Mouse (Mus musculus) cortical plate, adult 2 months (tissue): ENCODE data around the gene Npas3.

Experiments used
- CTCF ChIP-seq: fragments of 200-500 bp; IDR thresholded peaks from 2 replicates; pipeline ENCODE4 v1.5.1; 2011; ENCODE audit warnings: mild to moderate bottlenecking, control low read depth, low read length; ENCODE audit not compliant: insufficient read depth; ENCODE audit errors: extremely low read depth
- POLR2A ChIP-seq: fragments of 200-500 bp; IDR thresholded peaks from 2 replicates; pipeline ENCODE4 v1.6.1; 2011; ENCODE audit warnings: mild to moderate bottlenecking, low read length, control low read depth; ENCODE audit not compliant: insufficient read depth; ENCODE audit errors: extremely low read depth

GRCm38 (mm10) chr12:54074012-54074411 is 825.5 kb downstream of the Npas3 start:
- TF ChIP-seq CTCF (no peak), POLR2A (no peak)
